Mouse (Mus musculus) midbrain, embryonic 16.5 days (tissue): Measurements from ENCODE around the gene Gm3417. TPM values are rescaled to one million over a fixed set of nuclear protein-coding genes. Genes with fewer than 3 reads are reported as not detected.
A peak's percentile ranks its signal among the peaks of the same experiment; 100 is the strongest.
"Not testable (repeated sequence)": the region's sequence is repeated elsewhere in the genome, so short reads cannot be mapped to it uniquely, and the experiment has no call there.

Experiments
- ATAC-seq: fragments of 200-750 bp; cut with Nextera tagmentation; 2 replicates; pipeline ENCODE4 v1.8.0; 2017; ENCODE audit warnings: moderate TSS enrichment
- H3K27ac ChIP-seq: fragments of 300-500 bp; sonication (generic); 2 replicates; pipeline ENCODE4 v1.5.1; 2014; ENCODE audit warnings: mild to moderate bottlenecking, low read length, mixed read lengths
- H3K27me3 ChIP-seq: fragments of 300-500 bp; sonication (generic); 2 replicates; pipeline ENCODE4 v1.6.1; 2014; ENCODE audit warnings: low read depth, low read length, mixed read lengths; ENCODE audit not compliant: control insufficient read depth, insufficient read depth
- H3K36me3 ChIP-seq: fragments of 300-500 bp; sonication (generic); 2 replicates; pipeline ENCODE4 v1.6.1; 2014; ENCODE audit warnings: mild to moderate bottlenecking, low read length, moderate library complexity, mixed read lengths; ENCODE audit not compliant: control insufficient read depth, insufficient read depth
- H3K4me1 ChIP-seq: fragments of 300-500 bp; sonication (generic); 2 replicates; pipeline ENCODE4 v1.6.1; 2014; ENCODE audit warnings: mild to moderate bottlenecking, low read length, mixed read lengths; ENCODE audit not compliant: control insufficient read depth, insufficient read depth
- H3K4me2 ChIP-seq: fragments of 300-500 bp; sonication (generic); 2 replicates; pipeline ENCODE4 v1.6.1; 2014; ENCODE audit warnings: mild to moderate bottlenecking, low read length, mixed read lengths
- H3K4me3 ChIP-seq: fragments of 300-500 bp; sonication (generic); 2 replicates; pipeline ENCODE4 v1.5.1; 2014; ENCODE audit warnings: low read depth, mild to moderate bottlenecking, low read length, moderate library complexity, mixed read lengths
- H3K9ac ChIP-seq: fragments of 300-500 bp; sonication (generic); 2 replicates; pipeline ENCODE4 v1.6.1; 2014; ENCODE audit warnings: low read depth, low read length, mixed read lengths
- H3K9me3 ChIP-seq: fragments of 300-500 bp; sonication (generic); replicated peaks from 2 replicates; pipeline ENCODE4 v1.6.1; 2014; ENCODE audit warnings: mild to moderate bottlenecking, low read length, mixed read lengths; ENCODE audit not compliant: control insufficient read depth, poor library complexity, severe bottlenecking
- WGBS: fragments of 180-500 bp; shearing (Covaris S2); extraction: QIAGEN DNeasy Blood & Tissue Kit; methylation state at CpG from one replicate; pipeline ENCODE4 v1.1.7; 2014; 5-methylcytosine and 5-hydroxymethylcytosine counted together
- polyA plus RNA-seq: library from polyadenylated mRNA; unstranded; fragments of >200 nt; fragmentation: Nextera tagmentation; extraction: Ambion mirVana; gene quantifications from 2 replicates; pipeline ENCODE4 v1.2.1, GENCODE M21; 2015

The Gm3417 gene
- polyA plus RNA-seq, 1 experiment from 2014 or later = not detected

DNA sequence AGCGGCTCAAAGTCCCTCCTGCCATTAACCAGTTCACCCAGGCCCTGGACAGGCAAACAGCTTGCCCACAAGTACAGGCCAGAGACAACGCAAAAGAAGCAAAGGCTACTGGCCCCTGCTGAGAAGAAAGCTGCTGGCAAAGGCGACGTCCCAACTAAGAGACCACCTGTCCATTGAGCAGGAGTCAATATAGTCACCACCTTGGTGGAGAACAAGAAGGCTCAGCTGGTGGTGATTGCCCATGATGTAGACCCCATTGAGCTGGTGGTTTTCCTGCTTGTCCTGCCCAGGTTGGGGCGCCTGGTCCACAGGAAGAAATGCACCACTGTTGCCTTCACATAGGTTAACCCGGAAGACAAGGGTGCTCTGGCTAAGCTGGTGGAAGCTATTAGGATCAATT lies 36.4 kb downstream of the Gm3417 start:
- Histone ChIP-seq H3K4me1 (peaks cover 21% of the 10 kb centered on the region), H3K4me3 (peak overlapping the region; percentile 89), H3K9ac (peak overlapping the region; percentile 69), H3K4me2 (peak overlapping the region; percentile 69)
- H3K36me3 ChIP-seq, H3K27me3 ChIP-seq, H3K9me3 ChIP-seq, H3K27ac ChIP-seq, ATAC-seq: not testable (repeated sequence)
- WGBS = 61% methylated on average over 6 of the region's 6 CpGs

DNA sequence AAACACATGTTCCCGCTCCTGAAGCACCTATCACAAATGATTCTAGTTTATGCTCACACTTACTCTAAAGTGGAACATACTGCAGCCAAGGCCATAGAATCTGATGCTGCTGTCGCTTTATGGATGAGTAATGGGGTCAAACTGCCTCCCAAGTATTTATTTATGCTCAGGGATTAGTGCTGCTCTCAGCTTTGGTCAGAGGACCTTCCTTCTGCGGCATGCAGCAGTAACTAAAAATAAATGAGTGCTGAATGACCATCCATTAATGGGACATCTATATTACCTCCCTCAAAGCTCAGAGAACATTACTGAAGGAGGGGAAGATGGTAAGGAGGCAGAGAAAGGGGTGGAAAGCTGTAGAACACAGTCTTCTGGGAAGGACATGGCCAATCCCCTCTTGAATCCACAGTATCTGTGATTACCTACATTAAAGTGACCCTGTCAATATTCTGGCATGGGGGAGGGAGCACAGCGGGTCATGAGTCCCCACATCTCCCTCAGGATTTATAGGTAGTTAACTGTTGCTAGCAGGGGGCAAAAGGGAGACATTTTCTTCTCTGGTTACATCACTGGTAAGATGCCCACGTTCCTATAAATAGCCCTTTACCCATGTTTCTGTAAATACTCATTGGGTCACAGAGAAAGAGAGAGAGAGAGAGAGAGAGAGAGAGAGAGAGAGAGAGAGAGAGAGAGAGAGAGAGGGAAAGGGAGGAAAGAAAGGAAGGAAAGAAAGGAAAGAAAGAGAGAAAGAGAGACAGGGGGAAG lies 42.6 kb downstream of the Gm3417 start:
- WGBS = 77% methylated on average over 5 of the region's 5 CpGs
- Histone ChIP-seq H3K9me3 (no peaks in the 10 kb centered on the region), H3K4me3 (no peak overlapping the region), H3K27ac (no peak overlapping the region), H3K27me3 (no peaks in the 10 kb centered on the region), H3K4me1 (no peaks in the 10 kb centered on the region), H3K36me3 (no peaks in the 10 kb centered on the region), H3K9ac (no peak overlapping the region), H3K4me2 (no peak overlapping the region)
- ATAC-seq = no peak

DNA sequence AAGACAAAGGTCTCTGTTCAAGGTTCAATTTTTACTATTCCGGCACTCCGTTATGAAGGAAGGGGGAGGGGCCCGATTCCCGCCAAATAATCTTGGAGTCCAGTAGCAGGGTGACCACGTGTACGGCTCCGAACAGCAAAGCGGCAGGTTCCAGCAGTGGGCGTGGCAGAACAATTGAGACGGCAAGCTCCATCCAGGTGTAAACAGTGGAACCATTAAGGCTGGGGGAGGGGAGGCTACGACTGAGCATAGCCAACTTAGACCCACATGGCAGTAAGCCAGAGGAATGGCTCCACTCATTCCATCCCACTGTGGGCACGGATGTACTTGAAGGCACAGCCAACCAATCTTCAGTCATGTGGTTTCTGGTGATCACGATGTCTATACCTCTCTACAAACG lies 43.3 kb downstream of the Gm3417 start:
- WGBS = 87% methylated on average over 12 of the region's 14 CpGs

DNA sequence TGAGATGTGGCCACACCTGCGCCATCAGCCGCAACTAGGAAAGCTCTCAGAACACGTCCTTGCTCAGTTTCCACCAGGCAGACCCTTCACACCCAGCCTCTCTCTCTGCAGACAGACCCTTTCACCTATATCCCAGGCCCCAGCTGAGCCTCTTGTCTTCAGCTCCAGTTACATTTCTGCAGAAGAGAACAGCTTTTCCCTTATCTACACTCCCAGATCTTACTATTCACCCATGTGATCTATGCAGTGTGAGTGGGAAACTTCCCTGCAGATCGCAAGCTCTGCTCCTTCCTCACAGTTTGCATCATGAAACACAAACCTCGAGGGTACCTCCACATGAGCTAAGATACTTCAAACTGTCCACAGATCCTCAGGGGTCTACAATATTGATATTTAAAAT lies 47.1 kb downstream of the Gm3417 start:
- H3K4me3 ChIP-seq = no peak overlapping the region
- H3K4me1 ChIP-seq = no peaks in the 10 kb centered on the region
- no peaks in the 10 kb centered on the region for H3K36me3 ChIP-seq
- H3K4me2 ChIP-seq = no peak overlapping the region
- no peak overlapping the region for H3K27ac ChIP-seq
- 86% methylated on average over 5 of the region's 5 CpGs for WGBS
- no peak for ATAC-seq
- H3K9me3 ChIP-seq = no peaks in the 10 kb centered on the region
- H3K27me3 ChIP-seq = no peaks in the 10 kb centered on the region
- H3K9ac ChIP-seq = no peak overlapping the region

More for the DNA sequence above, 43.3 kb downstream of the Gm3417 start:
- H3K27ac ChIP-seq, H3K4me2 ChIP-seq, H3K36me3 ChIP-seq, ATAC-seq, H3K27me3 ChIP-seq, H3K4me3 ChIP-seq, H3K9me3 ChIP-seq, H3K4me1 ChIP-seq, H3K9ac ChIP-seq: not testable (repeated sequence)

DNA sequence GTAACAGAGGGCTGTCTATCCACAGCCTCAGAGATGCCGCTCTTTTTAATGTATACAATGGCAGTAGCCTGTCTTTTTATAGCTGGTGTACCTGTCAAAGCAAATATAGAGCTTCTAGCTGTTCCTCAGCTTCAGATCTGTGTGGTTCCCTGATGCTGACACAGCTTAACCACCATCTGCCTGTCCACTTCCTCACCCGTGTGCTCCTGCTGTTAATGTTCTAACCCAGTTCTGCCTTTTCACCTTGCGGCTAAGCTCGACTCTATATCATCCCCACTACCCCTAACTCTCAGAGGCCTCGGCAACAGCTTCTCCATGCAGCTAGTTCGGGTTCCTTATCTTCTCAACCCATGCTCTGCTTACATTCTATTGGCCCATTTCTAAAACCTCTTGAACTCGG lies 47.9 kb downstream of the Gm3417 start:
- Histone ChIP-seq H3K4me3 (no peak overlapping the region), H3K4me2 (no peak overlapping the region), H3K9me3 (no peaks in the 10 kb centered on the region), H3K4me1 (no peaks in the 10 kb centered on the region), H3K27me3 (no peaks in the 10 kb centered on the region), H3K27ac (no peak overlapping the region), H3K36me3 (no peaks in the 10 kb centered on the region), H3K9ac (no peak overlapping the region)
- ATAC-seq = no peak
- 85% methylated on average over 7 of the region's 7 CpGs for WGBS

DNA sequence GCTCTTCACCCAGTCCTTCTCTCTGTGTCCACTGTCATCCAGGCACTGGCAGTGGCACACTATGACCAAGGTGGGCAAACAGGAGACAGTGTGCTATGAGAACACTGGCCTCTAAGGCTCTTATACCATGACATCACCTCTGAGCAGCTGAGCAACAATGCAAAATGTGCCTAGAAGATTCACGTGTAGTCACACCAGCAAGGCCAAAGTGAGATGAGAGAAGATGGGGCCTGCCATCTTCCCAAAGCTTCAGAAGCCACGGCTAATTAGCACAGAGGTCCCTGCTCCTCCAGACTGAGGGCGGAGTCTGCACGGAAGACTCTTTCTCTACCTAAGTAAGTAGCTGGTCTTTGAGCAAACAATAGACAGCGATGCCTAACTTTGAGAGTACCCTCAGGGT lies 50.0 kb downstream of the Gm3417 start:
- Histone ChIP-seq H3K4me1 (no peaks in the 10 kb centered on the region), H3K36me3 (no peaks in the 10 kb centered on the region), H3K9ac (no peak overlapping the region), H3K4me2 (no peak overlapping the region), H3K27ac (no peak overlapping the region), H3K9me3 (no peaks in the 10 kb centered on the region), H3K27me3 (no peaks in the 10 kb centered on the region), H3K4me3 (no peak overlapping the region)
- ATAC-seq = no peak
- WGBS = 72% methylated on average over 5 of the region's 5 CpGs

DNA sequence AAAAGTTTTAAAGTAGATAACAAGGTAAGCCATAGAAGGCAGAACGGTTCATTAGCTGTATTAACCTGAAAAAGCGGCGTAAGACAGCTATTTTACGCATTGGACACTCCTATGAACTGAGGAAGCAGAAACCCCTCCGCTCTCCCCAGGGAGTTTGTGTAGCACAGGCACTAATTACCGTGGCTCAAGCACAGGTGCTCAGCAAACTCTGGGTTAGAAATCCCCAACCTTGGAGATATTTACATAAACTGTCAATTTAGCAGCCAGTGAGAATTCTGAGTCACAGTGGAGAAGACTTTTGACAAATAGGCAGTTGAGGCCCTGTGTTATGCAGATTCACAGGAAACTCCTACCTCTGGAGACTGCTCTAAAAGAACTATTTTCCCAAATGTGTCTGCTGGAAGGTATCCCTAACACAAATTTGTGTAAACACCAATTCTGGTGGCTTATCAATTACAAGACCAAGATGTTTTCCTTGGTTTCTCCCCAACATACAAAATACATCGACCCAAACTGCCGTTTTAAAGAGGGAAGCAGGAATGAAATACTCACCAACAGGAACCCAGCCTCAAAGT lies 50.9 kb downstream of the Gm3417 start:
- ATAC-seq = no peak
- Histone ChIP-seq H3K27me3 (no peaks in the 10 kb centered on the region), H3K4me2 (no peak overlapping the region), H3K9me3 (no peaks in the 10 kb centered on the region), H3K9ac (no peak overlapping the region), H3K27ac (no peak overlapping the region), H3K4me1 (no peaks in the 10 kb centered on the region), H3K4me3 (no peak overlapping the region), H3K36me3 (no peaks in the 10 kb centered on the region)
- WGBS = 81% methylated on average over 8 of the region's 8 CpGs

DNA sequence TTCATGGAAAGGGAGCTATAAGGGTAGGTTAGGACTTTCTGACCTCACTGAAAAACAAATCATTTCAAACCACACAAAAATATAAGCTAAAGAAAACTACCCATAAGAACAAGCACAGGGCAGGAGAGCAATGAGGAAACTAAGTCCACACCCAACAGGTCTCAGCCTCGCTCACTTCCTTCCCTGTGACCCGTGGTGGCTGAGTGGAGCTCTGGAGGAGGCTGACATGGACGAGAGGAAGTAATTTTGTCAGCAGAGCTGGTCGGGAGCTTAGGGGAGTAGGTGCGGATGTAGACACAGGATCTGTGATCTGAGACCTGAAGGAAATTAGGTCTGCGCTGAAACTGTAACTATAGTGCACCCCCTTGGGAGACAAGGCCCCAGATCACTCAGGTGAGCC lies 57.0 kb downstream of the Gm3417 start:
- H3K9ac ChIP-seq = no peak overlapping the region
- 77% methylated on average over 6 of the region's 6 CpGs for WGBS
- H3K9me3 ChIP-seq = no peaks in the 10 kb centered on the region
- no peaks in the 10 kb centered on the region for H3K36me3 ChIP-seq
- no peaks in the 10 kb centered on the region for H3K4me1 ChIP-seq
- no peak for ATAC-seq
- H3K27ac ChIP-seq = no peak overlapping the region
- H3K27me3 ChIP-seq = no peaks in the 10 kb centered on the region
- H3K4me2 ChIP-seq = no peak overlapping the region
- no peak overlapping the region for H3K4me3 ChIP-seq

DNA sequence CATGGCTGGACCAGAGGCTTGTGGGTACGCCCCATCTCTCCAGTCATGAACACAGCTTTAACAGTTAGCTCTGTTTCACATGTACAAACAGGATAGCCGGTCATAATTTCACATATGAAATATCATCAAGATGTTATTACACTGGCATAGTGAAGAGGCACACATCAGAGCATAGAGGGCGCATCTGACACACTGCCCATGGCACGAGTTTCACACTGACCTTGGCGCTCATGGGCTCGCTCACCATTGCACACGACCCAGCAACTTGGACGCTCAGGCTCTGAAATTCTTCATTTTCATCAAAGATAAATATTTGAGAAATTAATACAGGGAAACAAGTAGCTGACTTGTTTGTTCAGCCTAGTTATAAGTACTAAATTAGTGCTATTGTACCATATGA lies 60.7 kb downstream of the Gm3417 start:
- WGBS = 91% methylated on average over 8 of the region's 8 CpGs
- ATAC-seq = no peak

More for the DNA sequence above, 60.7 kb downstream of the Gm3417 start:
- no peaks in the 10 kb centered on the region for H3K4me1 ChIP-seq
- no peak overlapping the region for H3K27ac ChIP-seq
- no peaks in the 10 kb centered on the region for H3K36me3 ChIP-seq
- no peak overlapping the region for H3K9ac ChIP-seq
- H3K4me2 ChIP-seq = no peak overlapping the region
- H3K27me3 ChIP-seq = no peaks in the 10 kb centered on the region
- H3K4me3 ChIP-seq = no peak overlapping the region
- no peaks in the 10 kb centered on the region for H3K9me3 ChIP-seq
